ENCODE assay signal across 21 mouse cellular contexts in genomic region chr4:138355496-138355895, GRCm38 (mm10). TPM values are rescaled to one million over a fixed set of nuclear protein-coding genes. Genes with fewer than 3 reads are reported as not detected.
"Had no signal": no experiment of that assay in that cellular context is flagged by ENCODE, and none has a peak within 500 bp of the region (broad histone marks: within the 10 kb centered on the region; RNA-seq: fewer than 3 reads in every experiment).

No protein-coding gene starts in this region.

- H3K4me2 ChIP-seq: neural tube, embryonic 12.5 days; neural tube, embryonic 13.5 days; neural tube, embryonic 15.5 days; stomach, embryonic 15.5 days had no signal

- H3K4me1 ChIP-seq: neural tube, embryonic 12.5 days; stomach, embryonic 15.5 days had no signal

- H3K27ac ChIP-seq: neural tube, embryonic 12.5 days; neural tube, embryonic 13.5 days; neural tube, embryonic 15.5 days; stomach, embryonic 15.5 days had no signal

- H3K9ac ChIP-seq: neural tube, embryonic 12.5 days; neural tube, embryonic 13.5 days; neural tube, embryonic 15.5 days; stomach, embryonic 15.5 days had no signal

- DNase-seq: retina, postnatal 1 day; right cerebral cortex, adult 18-20 months; right cerebral cortex, postnatal 14 days; right cerebral cortex, postnatal 25 days; right cerebral cortex, postnatal 4 days; spleen, adult 18-20 months; thymus, adult 18-20 months; thymus, adult 2 months; thymus, postnatal 14 days; thymus, postnatal 25 days; thymus, postnatal 36 days; thymus, postnatal 4 days had no signal

- H3K4me3 ChIP-seq: neural tube, embryonic 12.5 days; neural tube, embryonic 13.5 days; neural tube, embryonic 15.5 days; stomach, embryonic 15.5 days had no signal

- H3K36me3 ChIP-seq: neural tube, embryonic 12.5 days; neural tube, embryonic 13.5 days; neural tube, embryonic 15.5 days; stomach, embryonic 15.5 days had no signal

- H3K27me3 ChIP-seq: neural tube, embryonic 13.5 days; neural tube, embryonic 15.5 days; stomach, embryonic 15.5 days had no signal

- H3K9me3 ChIP-seq: neural tube, embryonic 12.5 days; neural tube, embryonic 13.5 days; neural tube, embryonic 15.5 days; stomach, embryonic 15.5 days had no signal

RNA-seq across cellular contexts. Expression of gene Cda, which starts 12.3 kb away (rescaled TPM):
- total RNA-seq: neutrophil, adult 5-6 weeks had no signal

RNA-seq across cellular contexts. Expression of gene Fam43b, which starts 40.8 kb away (rescaled TPM):
- total RNA-seq: neutrophil, adult 5-6 weeks had no signal
- polyA plus RNA-seq: neural tube, embryonic 11.5 days; stomach, embryonic 15.5 days; stomach, embryonic 16.5 days; testis, adult 2 months; thymus, adult 2 months; urinary bladder, adult 2 months had no signal
